Mouse (Mus musculus) ES-Bruce4 (cell line): Measurements from ENCODE around the gene BC004004.

Source experiments
- CTCF ChIP-seq: IDR thresholded peaks from one replicate; pipeline ENCODE4 v1.8.1; 2011; ENCODE audit warnings: low read depth, low read length
- EP300 ChIP-seq: IDR thresholded peaks from 2 replicates; pipeline ENCODE4 v1.6.1; 2011; ENCODE audit warnings: low read depth, low read length; ENCODE audit not compliant: insufficient read depth
- POLR2A ChIP-seq: IDR thresholded peaks from one replicate; pipeline ENCODE4 v1.8.1; 2011; ENCODE audit warnings: low read length; ENCODE audit not compliant: insufficient read depth

DNA sequence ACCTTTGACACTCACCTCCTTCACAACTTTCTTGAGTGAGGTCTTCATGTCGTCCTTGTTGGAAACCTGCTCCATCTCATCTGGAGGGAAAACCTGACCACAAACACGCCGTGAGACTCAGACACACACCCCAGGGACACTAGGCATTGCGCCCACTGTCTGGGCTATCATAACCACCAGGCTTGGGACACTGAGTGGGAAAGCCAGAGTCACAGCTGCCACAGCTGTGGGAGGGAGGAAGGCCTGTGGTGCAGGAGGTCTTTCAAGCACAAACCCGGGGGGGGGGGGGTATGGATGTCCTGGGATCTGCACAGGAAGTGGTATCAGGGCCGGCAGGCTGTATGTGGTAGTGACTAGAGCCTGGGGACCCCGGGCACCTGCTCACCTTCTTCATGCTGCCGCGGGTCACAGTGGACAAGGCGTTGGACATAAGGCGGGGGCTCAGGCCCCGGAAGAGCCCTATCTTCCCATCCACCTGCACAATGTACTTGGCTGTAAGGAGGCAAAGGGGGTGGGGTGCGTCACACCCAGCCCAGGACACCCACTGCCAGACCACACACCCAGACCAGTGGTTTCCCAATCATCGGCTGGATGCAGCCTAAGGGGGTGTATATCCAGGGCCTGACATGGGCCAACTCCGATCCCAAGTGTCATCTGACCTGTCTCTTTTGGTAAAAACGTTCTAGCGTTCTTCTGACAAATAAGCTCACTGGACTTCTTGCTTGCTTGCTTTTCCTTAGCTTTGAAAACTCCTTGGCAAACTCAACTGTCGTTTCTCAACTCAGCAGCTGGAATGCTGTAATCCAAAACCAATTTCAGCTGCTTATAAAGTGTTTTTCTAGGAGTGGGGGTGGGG lies 72.0 kb downstream of the BC004004 start:
- TF ChIP-seq CTCF (no peak), POLR2A (no peak), EP300 (no peak)
